Mouse (Mus musculus) A20 (cell line): Measurements from ENCODE around the gene Gprc5a.

Source experiments
- DNase-seq: peaks from one replicate; pipeline ENCODE4 v3.0.0-alpha.2; 2011; ENCODE audit warnings: low read depth, low spot score

Gprc5a gene

GRCm38 (mm10) chr6:135070347-135070746 is 4.9 kb downstream of the Gprc5a start:
- no peak for DNase-seq

- no peak for DNase-seq
Observed at GRCm38 (mm10) chr6:135074405-135074947, 9.0 kb downstream of the Gprc5a start.

GRCm38 (mm10) chr6:135076202-135076601 is 10.8 kb downstream of the Gprc5a start:
- no peak for DNase-seq

- no peak for DNase-seq
Observed at GRCm38 (mm10) chr6:135078420-135078819, 13.0 kb downstream of the Gprc5a start.

- DNase-seq = no peak
Observed at GRCm38 (mm10) chr6:135083991-135084502, 18.6 kb downstream of the Gprc5a start.

- no peak for DNase-seq
Observed at GRCm38 (mm10) chr6:135085703-135086102, 20.3 kb downstream of the Gprc5a start.

- peak; percentile 62 for DNase-seq
Observed at GRCm38 (mm10) chr6:135087721-135088451, 22.4 kb downstream of the Gprc5a start.

- DNase-seq = no peak
Observed at GRCm38 (mm10) chr6:135089786-135090185, 24.3 kb downstream of the Gprc5a start.

- no peak for DNase-seq
Observed at GRCm38 (mm10) chr6:135090661-135091060, 25.2 kb downstream of the Gprc5a start.

GRCm38 (mm10) chr6:135092798-135093470 is 27.5 kb downstream of the Gprc5a start:
- DNase-seq = no peak

- no peak for DNase-seq
Observed at GRCm38 (mm10) chr6:135100787-135101472, 35.5 kb downstream of the Gprc5a start.

GRCm38 (mm10) chr6:135102736-135103303 is 37.4 kb downstream of the Gprc5a start:
- no peak for DNase-seq

- no peak for DNase-seq
Observed at GRCm38 (mm10) chr6:135107014-135107413, 41.6 kb downstream of the Gprc5a start.

- no peak for DNase-seq
Observed at GRCm38 (mm10) chr6:135112411-135113113, 47.1 kb downstream of the Gprc5a start.

- no peak for DNase-seq
Observed at GRCm38 (mm10) chr6:135113114-135113436, 47.6 kb downstream of the Gprc5a start.

- no peak for DNase-seq
Observed at GRCm38 (mm10) chr6:135116479-135116878, 51.0 kb downstream of the Gprc5a start.

- DNase-seq = no peak
Observed at GRCm38 (mm10) chr6:135118183-135118582, 52.7 kb downstream of the Gprc5a start, which contains the start of gene Gprc5d. Gene Gprc5d, minus strand, starts transcription at chr6:135118283.

GRCm38 (mm10) chr6:135124755-135125380 is 59.4 kb downstream of the Gprc5a start:
- DNase-seq = no peak

- no peak for DNase-seq
Observed at GRCm38 (mm10) chr6:135133086-135133485, 67.6 kb downstream of the Gprc5a start.

GRCm38 (mm10) chr6:135133486-135133885 is 68.0 kb downstream of the Gprc5a start:
- no peak for DNase-seq
